9 mouse cellular contexts compared by ENCODE assay signal in genomic region chr13:22051523-22051859, GRCm38 (mm10). TPM values are rescaled to one million over a fixed set of nuclear protein-coding genes. Genes with fewer than 3 reads are reported as not detected.
A peak's percentile ranks its signal among the peaks of the same experiment; 100 is the strongest.
DNase-seq lines count a peak whose midpoint lies in the region; ATAC-seq and TF ChIP-seq lines count a peak whose summit lies in the region.
"Had no signal": no experiment of that assay in that cellular context is flagged by ENCODE, and none has a peak within 500 bp of the region (broad histone marks: within the 10 kb centered on the region; RNA-seq: fewer than 3 reads in every experiment).

No protein-coding gene starts in this region.

- DNase-seq in lung, adult 2 months, result no peak
- DNase-seq in forebrain, embryonic 10.5 days (ENCODE audit: extremely low spot score, low spot score), result no peak
- DNase-seq in limb, embryonic 11.5 days (ENCODE audit: low spot score), result no peak
- no peak for DNase-seq in frontal cortex, adult 2 months (ENCODE audit: extremely low spot score in 1 of 2, low spot score in 1 of 2)
- DNase-seq in right cerebral cortex, postnatal 36 days (ENCODE audit: low spot score in 2 of 2), result no peak
- DNase-seq in adrenal gland, adult 2 months, result no peak

- H3K27me3 ChIP-seq in lung, embryonic 15.5 days, result no peaks in the 10 kb centered on the region
- H3K27me3 ChIP-seq in forebrain, embryonic 10.5 days (ENCODE audit: poor library complexity, severe bottlenecking), result no peaks in the 10 kb centered on the region
- no peaks in the 10 kb centered on the region for H3K27me3 ChIP-seq in limb, embryonic 11.5 days (ENCODE audit: control insufficient read depth, insufficient read depth, low read length)
- no peaks in the 10 kb centered on the region for H3K27me3 ChIP-seq in neural tube, embryonic 15.5 days (replicated peaks)

- 10% methylated on average over 5 of the region's 5 CpGs for WGBS in lung, embryonic 15.5 days
- 7% methylated on average over 5 of the region's 5 CpGs for WGBS in lung, adult 2 months
- WGBS in forebrain, embryonic 10.5 days, result 19% methylated on average over 5 of the region's 5 CpGs
- WGBS in limb, embryonic 11.5 days, result 11% methylated on average over 5 of the region's 5 CpGs
- 16% methylated on average over 5 of the region's 5 CpGs for WGBS in neural tube, embryonic 15.5 days

- no peak for TF ChIP-seq POLR2A in lung, adult 2 months (IDR thresholded peaks at IDR 0.05; ENCODE audit: borderline replicate concordance, extremely low read depth, low read depth, low read length)

- H3K27ac ChIP-seq in lung, embryonic 15.5 days, result peak overlapping the region; percentile 90
- H3K27ac ChIP-seq in forebrain, embryonic 10.5 days, result peak overlapping the region; percentile 88
- H3K27ac ChIP-seq in limb, embryonic 11.5 days (replicated peaks; ENCODE audit: low read depth, low read length), result no peak overlapping the region
- H3K27ac ChIP-seq in neural tube, embryonic 15.5 days (replicated peaks), result peak overlapping the region; percentile 87

- no peak for ATAC-seq in lung, embryonic 15.5 days (ENCODE audit: borderline replicate concordance, extremely low read depth, low FRiP score, low TSS enrichment)
- ATAC-seq in limb, embryonic 11.5 days (ENCODE audit: insufficient number of reproducible peaks, low FRiP score, low TSS enrichment, low read depth), result no peak
- ATAC-seq in neural tube, embryonic 15.5 days (ENCODE audit: low FRiP score), result peak; percentile 60; the same call in 1 of the 2 replicates

- peak overlapping the region; percentile 53 for H3K4me3 ChIP-seq in lung, embryonic 15.5 days
- H3K4me3 ChIP-seq in lung, adult 2 months (replicated peaks; ENCODE audit: extremely low read depth, low read depth, low read length), result no peak overlapping the region
- H3K4me3 ChIP-seq in forebrain, embryonic 10.5 days, result peak overlapping the region; percentile 61
- H3K4me3 ChIP-seq in limb, embryonic 11.5 days (ENCODE audit: low read depth, low read length), result peak overlapping the region; percentile 43
- H3K4me3 ChIP-seq in neural tube, embryonic 15.5 days (replicated peaks), result peak overlapping the region; percentile 50

- peak overlapping the region; percentile 64 for H3K4me2 ChIP-seq in lung, embryonic 15.5 days
- H3K4me2 ChIP-seq in limb, embryonic 11.5 days (ENCODE audit: low read depth, severe bottlenecking), result peak overlapping the region; percentile 50
- H3K4me2 ChIP-seq in neural tube, embryonic 15.5 days, result peak overlapping the region; percentile 61

- no peak for TF ChIP-seq CTCF in lung, adult 2 months (IDR thresholded peaks at IDR 0.05; ENCODE audit: insufficient read depth, low read length)

- H3K4me1 ChIP-seq in lung, embryonic 15.5 days, result no peaks in the 10 kb centered on the region
- H3K4me1 ChIP-seq in lung, adult 2 months (ENCODE audit: control insufficient read depth, insufficient read depth, low read length), result no peaks in the 10 kb centered on the region; the same call in 1 of the 2 replicates
- H3K4me1 ChIP-seq in forebrain, embryonic 10.5 days, result peaks cover 20% of the 10 kb centered on the region
- H3K4me1 ChIP-seq in limb, embryonic 11.5 days (ENCODE audit: control insufficient read depth, insufficient read depth, low read length), result no peaks in the 10 kb centered on the region
- peaks cover 4% of the 10 kb centered on the region; the same call in 1 of the 2 replicates for H3K4me1 ChIP-seq in neural tube, embryonic 15.5 days

- H3K9me3 ChIP-seq in lung, embryonic 15.5 days, result no peaks in the 10 kb centered on the region
- H3K9me3 ChIP-seq in forebrain, embryonic 10.5 days, result no peaks in the 10 kb centered on the region
- H3K9me3 ChIP-seq in limb, embryonic 11.5 days (ENCODE audit: control insufficient read depth, low read length), result no peaks in the 10 kb centered on the region
- no peaks in the 10 kb centered on the region for H3K9me3 ChIP-seq in neural tube, embryonic 15.5 days (replicated peaks)

- H3K9ac ChIP-seq in lung, embryonic 15.5 days, result peak overlapping the region; percentile 36
- H3K9ac ChIP-seq in limb, embryonic 11.5 days (ENCODE audit: low read length), result no peak overlapping the region
- H3K9ac ChIP-seq in neural tube, embryonic 15.5 days (replicated peaks), result peak overlapping the region; percentile 63

- no peaks in the 10 kb centered on the region for H3K36me3 ChIP-seq in lung, embryonic 15.5 days
- no peaks in the 10 kb centered on the region for H3K36me3 ChIP-seq in forebrain, embryonic 10.5 days (replicated peaks)
- no peaks in the 10 kb centered on the region for H3K36me3 ChIP-seq in limb, embryonic 11.5 days (ENCODE audit: control insufficient read depth, insufficient read depth, low read length)
- no peaks in the 10 kb centered on the region for H3K36me3 ChIP-seq in neural tube, embryonic 15.5 days

RNA-seq across cellular contexts. Expression of gene Hist1h2bj, which starts 8.5 kb away (rescaled TPM):
- 15.7 and 16.0 TPM in 2 replicates for polyA plus RNA-seq in lung, embryonic 15.5 days (2015; fragmentation: Nextera tagmentation; extraction: Ambion mirVana)
- 1.8 and 3.5 TPM in 2 replicates for polyA plus RNA-seq in lung, adult 2 months (2012; rRNA removed)
- 11.7 and 14.9 TPM in 2 replicates for polyA plus RNA-seq in forebrain, embryonic 10.5 days (2016; fragmentation: Nextera tagmentation; extraction: Ambion mirVana)
- 18.9 and 19.9 TPM in 2 replicates for polyA plus RNA-seq in limb, embryonic 11.5 days (2014; fragmentation: Nextera tagmentation; extraction: Ambion mirVana)
- polyA plus RNA-seq in neural tube, embryonic 15.5 days (2015; fragmentation: Nextera tagmentation; extraction: Ambion mirVana), result 2.0 and 7.2 TPM in 2 replicates
- 0.78 and 1.6 TPM in 2 replicates for polyA plus RNA-seq in frontal cortex, adult 2 months (2012; rRNA removed)
- 10 to 100 TPM; 14.1 to 18.8 TPM for total RNA-seq in adrenal gland, adult 2 months (2021)
- 2.3 and 2.8 TPM in 2 replicates for polyA plus RNA-seq in adrenal gland, adult 2 months (2012; rRNA removed)

RNA-seq across cellular contexts. Expression of gene Hist1h2ag, which starts 8.7 kb away (rescaled TPM):
- 52.7 and 55.6 TPM in 2 replicates for polyA plus RNA-seq in lung, embryonic 15.5 days (2015; fragmentation: Nextera tagmentation; extraction: Ambion mirVana)
- polyA plus RNA-seq in lung, adult 2 months (2012; rRNA removed), result 0.54 and 1.1 TPM in 2 replicates
- 54.9 and 55.0 TPM in 2 replicates for polyA plus RNA-seq in forebrain, embryonic 10.5 days (2016; fragmentation: Nextera tagmentation; extraction: Ambion mirVana)
- polyA plus RNA-seq in limb, embryonic 11.5 days (2014; fragmentation: Nextera tagmentation; extraction: Ambion mirVana), result 75.3 and 79.2 TPM in 2 replicates
- 3.0 and 13.9 TPM in 2 replicates for polyA plus RNA-seq in neural tube, embryonic 15.5 days (2015; fragmentation: Nextera tagmentation; extraction: Ambion mirVana)
- 0.36 and 0.38 TPM in 2 replicates for polyA plus RNA-seq in frontal cortex, adult 2 months (2012; rRNA removed)
- total RNA-seq in adrenal gland, adult 2 months (2021), result 10 to 100 TPM; 14.1 to 18.2 TPM
- 0.45 TPM in 1 of 2 replicates, not detected in the other for polyA plus RNA-seq in adrenal gland, adult 2 months (2012; rRNA removed)
- polyA plus RNA-seq: activated CD4-positive, CD25-positive, alpha-beta regulatory T cell, adult 4 months had no signal

RNA-seq across cellular contexts. Expression of gene Hist1h4i, which starts 10.3 kb away (rescaled TPM):
- polyA plus RNA-seq in lung, embryonic 15.5 days (2015; fragmentation: Nextera tagmentation; extraction: Ambion mirVana), result 27.2 and 29.1 TPM in 2 replicates
- polyA plus RNA-seq in lung, adult 2 months (2012; rRNA removed), result 5.1 and 5.2 TPM in 2 replicates
- polyA plus RNA-seq in forebrain, embryonic 10.5 days (2016; fragmentation: Nextera tagmentation; extraction: Ambion mirVana), result 53.1 and 58.6 TPM in 2 replicates
- polyA plus RNA-seq in limb, embryonic 11.5 days (2014; fragmentation: Nextera tagmentation; extraction: Ambion mirVana), result 29.4 and 30.2 TPM in 2 replicates
- polyA plus RNA-seq in neural tube, embryonic 15.5 days (2015; fragmentation: Nextera tagmentation; extraction: Ambion mirVana), result 4.8 and 8.5 TPM in 2 replicates
- polyA plus RNA-seq in frontal cortex, adult 2 months (2012; rRNA removed), result 12.2 and 13.3 TPM in 2 replicates
- 10 to 100 TPM; 48.5 to 52.2 TPM for total RNA-seq in adrenal gland, adult 2 months (2021)
- 11.4 and 12.7 TPM in 2 replicates for polyA plus RNA-seq in adrenal gland, adult 2 months (2012; rRNA removed)

RNA-seq across cellular contexts. Expression of gene Hist1h2bk, which starts 15.8 kb away (rescaled TPM):
- polyA plus RNA-seq in lung, embryonic 15.5 days (2015; fragmentation: Nextera tagmentation; extraction: Ambion mirVana), result 7.0 and 7.4 TPM in 2 replicates
- 0.74 and 3.1 TPM in 2 replicates for polyA plus RNA-seq in lung, adult 2 months (2012; rRNA removed)
- polyA plus RNA-seq in forebrain, embryonic 10.5 days (2016; fragmentation: Nextera tagmentation; extraction: Ambion mirVana), result 6.4 and 7.7 TPM in 2 replicates
- polyA plus RNA-seq in limb, embryonic 11.5 days (2014; fragmentation: Nextera tagmentation; extraction: Ambion mirVana), result 13.8 and 14.0 TPM in 2 replicates
- 0.97 and 2.2 TPM in 2 replicates for polyA plus RNA-seq in neural tube, embryonic 15.5 days (2015; fragmentation: Nextera tagmentation; extraction: Ambion mirVana)
- 0.36 and 0.65 TPM in 2 replicates for polyA plus RNA-seq in frontal cortex, adult 2 months (2012; rRNA removed)
- total RNA-seq in adrenal gland, adult 2 months (2021), result 10 to 100 TPM; 27.4 to 48.0 TPM
- polyA plus RNA-seq in adrenal gland, adult 2 months (2012; rRNA removed), result 1.9 and 3.2 TPM in 2 replicates

RNA-seq across cellular contexts. Expression of gene Hist1h2ah, which starts 16.1 kb away (rescaled TPM):
- 8.1 and 8.2 TPM in 2 replicates for polyA plus RNA-seq in lung, embryonic 15.5 days (2015; fragmentation: Nextera tagmentation; extraction: Ambion mirVana)
- polyA plus RNA-seq in lung, adult 2 months (2012; rRNA removed), result 0.87 and 1.8 TPM in 2 replicates
- polyA plus RNA-seq in forebrain, embryonic 10.5 days (2016; fragmentation: Nextera tagmentation; extraction: Ambion mirVana), result 12.1 and 14.3 TPM in 2 replicates
- 5.5 and 22.0 TPM in 2 replicates for polyA plus RNA-seq in limb, embryonic 11.5 days (2014; fragmentation: Nextera tagmentation; extraction: Ambion mirVana)
- 4.5 TPM in 1 of 2 replicates, not detected in the other for polyA plus RNA-seq in neural tube, embryonic 15.5 days (2015; fragmentation: Nextera tagmentation; extraction: Ambion mirVana)
- 0.80 TPM in 1 of 2 replicates, not detected in the other for polyA plus RNA-seq in frontal cortex, adult 2 months (2012; rRNA removed)
- total RNA-seq in adrenal gland, adult 2 months (2021), result 10 to 100 TPM; 14.2 to 18.9 TPM
- polyA plus RNA-seq in adrenal gland, adult 2 months (2012; rRNA removed), result 1.0 and 16.0 TPM in 2 replicates
